Mouse (Mus musculus) limb, embryonic 11.5 days (tissue): ENCODE results near the gene Acvr2b. TPM values are rescaled to one million over a fixed set of nuclear protein-coding genes. Genes with fewer than 3 reads are reported as not detected.

ENCODE experiments used
- ATAC-seq: fragments of 200-750 bp; cut with Nextera tagmentation; 2 replicates; pipeline ENCODE4 v1.8.0; 2017; ENCODE audit warnings: low read depth; ENCODE audit not compliant: insufficient number of reproducible peaks, low FRiP score, low TSS enrichment
- DNase-seq: peaks from one replicate; pipeline ENCODE4 v3.0.0-alpha.2; 2015; ENCODE audit warnings: low spot score
- H3K27ac ChIP-seq: fragments of 300-500 bp; sonication (generic); replicated peaks from 2 replicates; pipeline ENCODE4 v1.5.1; 2014; ENCODE audit warnings: low read depth, mild to moderate bottlenecking, low read length
- H3K27me3 ChIP-seq: fragments of 300-500 bp; sonication (generic); 2 replicates; pipeline ENCODE4 v1.6.1; 2014; ENCODE audit warnings: mild to moderate bottlenecking, low read length, mixed read lengths; ENCODE audit not compliant: control insufficient read depth, insufficient read depth
- H3K36me3 ChIP-seq: fragments of 300-500 bp; sonication (generic); 2 replicates; pipeline ENCODE4 v1.6.1; 2014; ENCODE audit warnings: mild to moderate bottlenecking, low read length, moderate library complexity, mixed read lengths; ENCODE audit not compliant: control insufficient read depth, insufficient read depth
- H3K4me1 ChIP-seq: fragments of 300-500 bp; sonication (generic); 2 replicates; pipeline ENCODE4 v1.6.1; 2014; ENCODE audit warnings: low read length, mixed read lengths; ENCODE audit not compliant: control insufficient read depth, insufficient read depth
- H3K4me2 ChIP-seq: fragments of 300-500 bp; sonication (generic); 2 replicates; pipeline ENCODE4 v1.6.1; 2014; ENCODE audit warnings: low read depth, mild to moderate bottlenecking, moderate library complexity; ENCODE audit not compliant: severe bottlenecking
- H3K4me3 ChIP-seq: fragments of 300-500 bp; sonication (generic); 2 replicates; pipeline ENCODE4 v1.5.1; 2014; ENCODE audit warnings: low read depth, low read length
- H3K9ac ChIP-seq: fragments of 300-500 bp; sonication (generic); 2 replicates; pipeline ENCODE4 v1.6.1; 2014; ENCODE audit warnings: mild to moderate bottlenecking, low read length
- H3K9me3 ChIP-seq: fragments of 300-500 bp; sonication (generic); 2 replicates; pipeline ENCODE4 v1.6.1; 2016; ENCODE audit warnings: low read length; ENCODE audit not compliant: control insufficient read depth
- WGBS: fragments of 180-500 bp; shearing (Covaris S2); extraction: QIAGEN DNeasy Blood & Tissue Kit; methylation state at CpG from one replicate; pipeline ENCODE4 v1.1.7; 2014; 5-methylcytosine and 5-hydroxymethylcytosine counted together
- polyA plus RNA-seq: library from polyadenylated mRNA; unstranded; fragments of >200 nt; fragmentation: Nextera tagmentation; extraction: Ambion mirVana; gene quantifications from 2 replicates; pipeline ENCODE4 v1.2.1, GENCODE M21; 2014

Acvr2b gene
- 62.0 and 82.3 TPM in 2 replicates for polyA plus RNA-seq

GRCm38 (mm10) chr9:119401801-119402214 is at the start of gene Acvr2b:
Acvr2b (plus strand) TSS chr9:119402118.
- DNase-seq, result peak; percentile 98

GRCm38 (mm10) chr9:119353926-119354325 is 48.0 kb upstream of the Acvr2b start:
- Histone ChIP-seq H3K27me3 (no peaks in the 10 kb centered on the region), H3K4me2 (no peak overlapping the region), H3K27ac (no peak overlapping the region), H3K9ac (no peak overlapping the region), H3K4me1 (no peaks in the 10 kb centered on the region), H3K9me3 (no peaks in the 10 kb centered on the region), H3K4me3 (no peak overlapping the region), H3K36me3 (peaks cover 2% of the 10 kb centered on the region; the same call in 1 of the 2 replicates)
- DNase-seq (no peak), ATAC-seq (no peak)
- 83% methylated on average over 6 of the region's 6 CpGs for WGBS

More at GRCm38 (mm10) chr9:119401801-119402214, at the start of gene Acvr2b:
- H3K27ac ChIP-seq, result peak within 1 kb of the TSS; percentile 99
- H3K4me1 ChIP-seq, result peaks cover 11% of the 10 kb centered on the region
- H3K4me2 ChIP-seq, result peak within 1 kb of the TSS; percentile 83
- no peaks in the 10 kb centered on the region for H3K36me3 ChIP-seq
- no peaks in the 10 kb centered on the region for H3K27me3 ChIP-seq
- peak within 1 kb of the TSS; percentile 93 for H3K4me3 ChIP-seq
- no peaks in the 10 kb centered on the region for H3K9me3 ChIP-seq
- peak within 1 kb of the TSS; percentile 100 for H3K9ac ChIP-seq
- WGBS, result under 1% methylated on average over 31 of the region's 32 CpGs
- ATAC-seq, result peak; percentile 95

GRCm38 (mm10) chr9:119355943-119356342 is 46.0 kb upstream of the Acvr2b start:
- Histone ChIP-seq H3K9me3 (no peaks in the 10 kb centered on the region), H3K4me3 (no peak overlapping the region), H3K27ac (no peak overlapping the region), H3K36me3 (no peaks in the 10 kb centered on the region; the same call in 1 of the 2 replicates), H3K4me2 (no peak overlapping the region), H3K27me3 (no peaks in the 10 kb centered on the region), H3K4me1 (no peaks in the 10 kb centered on the region), H3K9ac (no peak overlapping the region)
- 77% methylated on average over 6 of the region's 6 CpGs for WGBS
- ATAC-seq (no peak), DNase-seq (no peak)

- ATAC-seq, result peak; percentile 78
- DNase-seq, result peak; percentile 95
- H3K4me3 ChIP-seq, result peak within 1 kb of the TSS; percentile 70
- no peak within 1 kb of the TSS for H3K27ac ChIP-seq
- no peaks in the 10 kb centered on the region for H3K9me3 ChIP-seq
- H3K27me3 ChIP-seq, result no peaks in the 10 kb centered on the region
- no peaks in the 10 kb centered on the region for H3K4me1 ChIP-seq
- no peaks in the 10 kb centered on the region for H3K36me3 ChIP-seq
- peak within 1 kb of the TSS; percentile 80 for H3K9ac ChIP-seq
- peak within 1 kb of the TSS; percentile 81 for H3K4me2 ChIP-seq
- 3% methylated on average over 63 of the region's 65 CpGs for WGBS
Observed at GRCm38 (mm10) chr9:119357331-119358057, 44.4 kb upstream of the Acvr2b start, which contains the start of gene Xylb. Xylb (plus strand) TSS chr9:119357381.

GRCm38 (mm10) chr9:119358058-119358429 is 43.9 kb upstream of the Acvr2b start:
- ATAC-seq, result no peak
- no peak overlapping the region for H3K27ac ChIP-seq

DNA sequence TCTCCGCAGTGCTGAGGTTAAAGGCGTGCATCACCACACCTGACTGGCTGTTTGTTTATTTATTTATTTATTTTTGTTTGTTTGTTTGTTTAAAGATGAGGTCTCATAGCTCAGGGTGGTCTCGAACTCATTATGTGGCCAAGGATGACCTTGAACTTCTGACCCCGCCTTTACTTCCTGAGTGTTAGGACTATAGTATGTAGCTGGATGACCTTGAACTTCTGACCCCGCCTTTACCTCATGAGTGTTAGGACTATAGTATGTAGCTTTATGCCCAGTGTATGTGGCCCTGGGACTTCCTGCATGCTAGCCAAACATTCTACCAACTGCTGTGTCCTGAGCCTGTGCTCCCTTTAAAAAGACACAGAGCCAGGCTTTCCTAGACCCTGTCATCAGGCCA is 40.5 kb upstream of the Acvr2b start:
- WGBS, result 91% methylated on average over 5 of the region's 5 CpGs
- Histone ChIP-seq H3K9me3 (no peaks in the 10 kb centered on the region), H3K4me2 (no peak overlapping the region), H3K27ac (no peak overlapping the region), H3K4me3 (no peak overlapping the region), H3K4me1 (no peaks in the 10 kb centered on the region), H3K36me3 (no peaks in the 10 kb centered on the region), H3K9ac (no peak overlapping the region), H3K27me3 (no peaks in the 10 kb centered on the region)
- ATAC-seq (no peak), DNase-seq (no peak)

More at GRCm38 (mm10) chr9:119358058-119358429, 43.9 kb upstream of the Acvr2b start:
- Histone ChIP-seq H3K4me2 (peak overlapping the region; percentile 81), H3K27me3 (no peaks in the 10 kb centered on the region), H3K4me3 (peak overlapping the region; percentile 70), H3K36me3 (no peaks in the 10 kb centered on the region), H3K9ac (peak overlapping the region; percentile 80), H3K4me1 (no peaks in the 10 kb centered on the region), H3K9me3 (no peaks in the 10 kb centered on the region)
- 46% methylated on average over 9 of the region's 9 CpGs for WGBS
- DNase-seq, result peak; percentile 30

DNA sequence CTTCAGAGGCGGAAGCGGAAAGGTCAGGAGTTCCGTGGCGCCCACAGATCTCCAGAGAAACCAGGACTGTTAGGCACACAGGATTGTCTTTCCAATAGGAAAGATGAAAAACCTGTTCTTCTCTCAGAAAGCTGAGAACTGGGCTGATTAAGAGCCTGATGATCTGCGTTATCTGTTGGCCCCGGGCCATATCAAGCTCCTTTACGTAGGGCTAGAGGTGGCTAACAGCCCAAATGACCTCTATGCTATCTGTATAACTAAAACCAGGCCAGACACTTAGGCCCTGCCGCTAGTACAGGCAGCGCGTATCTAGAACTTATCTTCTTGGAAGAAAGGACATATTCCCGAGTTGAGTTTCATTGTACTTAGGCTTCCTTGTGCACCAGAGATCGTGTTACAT is 38.7 kb upstream of the Acvr2b start:
- H3K4me1 ChIP-seq, result no peaks in the 10 kb centered on the region
- 90% methylated on average over 12 of the region's 12 CpGs for WGBS
- no peak overlapping the region for H3K4me2 ChIP-seq
- no peaks in the 10 kb centered on the region for H3K36me3 ChIP-seq
- no peak overlapping the region for H3K4me3 ChIP-seq
- H3K27ac ChIP-seq, result no peak overlapping the region
- H3K9me3 ChIP-seq, result no peaks in the 10 kb centered on the region
- H3K27me3 ChIP-seq, result no peaks in the 10 kb centered on the region
- no peak for ATAC-seq
- DNase-seq, result no peak
- H3K9ac ChIP-seq, result no peak overlapping the region

DNA sequence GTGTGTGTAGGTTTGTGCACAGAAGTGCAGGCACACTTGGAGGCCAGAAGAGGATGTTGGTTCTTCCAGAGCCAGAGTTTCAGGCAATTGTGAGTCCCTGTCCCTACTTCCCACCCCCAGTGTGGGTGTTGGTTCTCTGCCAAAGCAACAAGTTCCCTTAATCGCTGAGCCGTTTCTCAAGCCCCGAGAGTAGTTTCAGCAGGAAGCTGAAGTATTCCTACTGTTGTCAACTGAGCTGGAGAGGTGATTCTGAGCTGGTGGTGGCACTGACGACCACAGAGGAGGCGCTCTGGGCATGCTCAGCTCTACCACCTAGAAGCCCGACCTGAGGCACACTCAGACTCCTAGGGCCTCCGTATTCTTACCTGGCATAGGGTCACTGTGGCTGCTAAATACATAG is 36.6 kb upstream of the Acvr2b start, which contains the start of gene Slc22a14:
Gene Slc22a14, minus strand, starts transcription at position 270 of the 400 bp plus-strand sequence.
- DNase-seq (no peak), ATAC-seq (no peak)
- Histone ChIP-seq H3K36me3 (no peaks in the 10 kb centered on the region), H3K27ac (no peak within 1 kb of the TSS), H3K4me2 (no peak within 1 kb of the TSS), H3K9ac (no peak within 1 kb of the TSS), H3K4me3 (no peak within 1 kb of the TSS), H3K27me3 (no peaks in the 10 kb centered on the region), H3K9me3 (no peaks in the 10 kb centered on the region), H3K4me1 (no peaks in the 10 kb centered on the region)
- whole genome bisulfite sequencing, result 85% methylated on average over 7 of the region's 7 CpGs
